Comparison of ENCODE assay signal across 25 mouse cellular contexts in the genomic region with DNA sequence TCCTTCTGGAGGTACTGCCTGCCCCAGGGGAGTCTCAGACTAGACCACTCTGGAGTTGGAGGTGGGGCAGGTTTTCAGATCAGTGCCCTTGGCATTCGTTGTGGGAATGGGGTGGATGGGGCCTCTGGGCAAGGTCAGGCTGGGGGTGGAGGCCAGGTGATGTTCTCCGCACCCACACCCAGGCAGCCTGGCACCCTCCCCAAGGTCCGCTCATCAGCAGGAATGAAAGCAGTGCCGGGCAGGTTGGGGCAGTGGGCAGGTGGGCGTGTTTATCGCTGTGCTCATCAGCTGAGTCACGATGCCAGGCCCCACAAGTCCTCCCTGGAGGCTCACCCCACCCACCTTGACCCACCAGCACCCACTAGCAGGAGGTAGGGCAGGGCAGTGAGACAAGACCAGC. TPM values are rescaled to one million over a fixed set of nuclear protein-coding genes. Genes with fewer than 3 reads are reported as not detected.
DNase-seq lines count a peak whose midpoint lies in the region; ATAC-seq and TF ChIP-seq lines count a peak whose summit lies in the region.
"Had no signal": no experiment of that assay in that cellular context is flagged by ENCODE, and none has a peak within 500 bp of the region (broad histone marks: within the 10 kb centered on the region; RNA-seq: fewer than 3 reads in every experiment).

No protein-coding gene starts in this region.

- no peak for ATAC-seq in limb, embryonic 13.5 days (ENCODE audit: low FRiP score, low read depth)
- no peak for ATAC-seq in stomach, postnatal 0 days (ENCODE audit: low FRiP score, low TSS enrichment)
- ATAC-seq: forebrain, embryonic 14.5 days; inflammation-experienced regulatory T-cells, adult 6 months had no signal

- H3K27ac ChIP-seq in gastrocnemius, adult 2 months, result no peak overlapping the region
- no peak overlapping the region for H3K27ac ChIP-seq in limb, embryonic 13.5 days
- no peak overlapping the region for H3K27ac ChIP-seq in limb, embryonic 10.5 days
- H3K27ac ChIP-seq in embryonic facial prominence, embryonic 10.5 days (replicated peaks), result peak overlapping the region; percentile 32; the same call in 1 of the 2 replicates
- H3K27ac ChIP-seq in stomach, postnatal 0 days (replicated peaks), result peak overlapping the region; percentile 84
- no peak overlapping the region for H3K27ac ChIP-seq in left cerebral cortex, adult 2 months
- H3K27ac ChIP-seq: heart, adult 2 months; hindbrain, embryonic 14.5 days; kidney, postnatal 0 days; liver, embryonic 15.5 days; lung, embryonic 15.5 days had no signal

- H3K27me3 ChIP-seq in limb, embryonic 13.5 days, result no peaks in the 10 kb centered on the region
- H3K27me3 ChIP-seq in limb, embryonic 10.5 days (ENCODE audit: low read depth, poor library complexity, severe bottlenecking), result no peaks in the 10 kb centered on the region
- H3K27me3 ChIP-seq in embryonic facial prominence, embryonic 10.5 days (replicated peaks; ENCODE audit: low read depth, poor library complexity, severe bottlenecking), result no peaks in the 10 kb centered on the region
- no peaks in the 10 kb centered on the region for H3K27me3 ChIP-seq in stomach, postnatal 0 days (ENCODE audit: control insufficient read depth, insufficient read depth, low read length)
- H3K27me3 ChIP-seq: heart, embryonic 12.5 days; lung, embryonic 15.5 days had no signal

- H3K9ac ChIP-seq in limb, embryonic 13.5 days, result peak overlapping the region; percentile 39; the same call in 1 of the 2 replicates
- H3K9ac ChIP-seq in stomach, postnatal 0 days (ENCODE audit: low read length), result 0 out of 2 replicates have a peak overlapping the region, but pooled peaks have one; percentile 4
- H3K9ac ChIP-seq: heart, embryonic 12.5 days; hindbrain, embryonic 14.5 days; liver, embryonic 15.5 days; lung, embryonic 15.5 days had no signal

- DNase-seq in gastrocnemius, adult 2 months, result peak; percentile 17
- no peak for DNase-seq in gastrocnemius, adult 18-20 months (ENCODE audit: low spot score)
- DNase-seq in limb, embryonic 10.5 days (ENCODE audit: low spot score), result no peak
- DNase-seq in embryonic facial prominence, embryonic 10.5 days (ENCODE audit: low spot score), result no peak
- DNase-seq in stomach, postnatal 0 days (ENCODE audit: low spot score), result no peak
- DNase-seq in left cerebral cortex, adult 2 months (ENCODE audit: extremely low spot score in 1 of 2, low spot score in 2 of 2), result no peak
- no peak for DNase-seq in spleen, adult 18-20 months
- DNase-seq: adrenal gland, adult 8-10 months; cerebellum, adult 2 months; cerebellum, postnatal 14 days; heart, adult 2 months; left cerebral cortex, postnatal 4 days; liver; lung, postnatal 36 days; midbrain, embryonic 14.5 days; right cerebral cortex, adult 18-20 months had no signal

- WGBS in limb, embryonic 13.5 days, result 86% methylated on average over 7 of the region's 7 CpGs
- WGBS in limb, embryonic 10.5 days, result 89% methylated on average over 7 of the region's 7 CpGs
- 84% methylated on average over 7 of the region's 7 CpGs for WGBS in embryonic facial prominence, embryonic 10.5 days
- 61% methylated on average over 7 of the region's 7 CpGs for WGBS in stomach, postnatal 0 days

- peaks cover 99% of the 10 kb centered on the region for H3K4me1 ChIP-seq in limb, embryonic 13.5 days
- peaks cover 97% of the 10 kb centered on the region for H3K4me1 ChIP-seq in limb, embryonic 10.5 days
- peaks cover 87% of the 10 kb centered on the region for H3K4me1 ChIP-seq in embryonic facial prominence, embryonic 10.5 days
- peaks cover 12% of the 10 kb centered on the region for H3K4me1 ChIP-seq in stomach, postnatal 0 days (replicated peaks; ENCODE audit: control insufficient read depth, insufficient read depth)

- TF ChIP-seq EP300 in stomach, postnatal 0 days (optimal IDR thresholded peaks at IDR 0.05), result peak; percentile 17

- no peak for TF ChIP-seq CTCF in gastrocnemius, adult 2 months (IDR thresholded peaks at IDR 0.05)
- no peak for TF ChIP-seq CTCF in stomach, postnatal 0 days (IDR thresholded peaks at IDR 0.05; ENCODE audit: low read depth)
- TF ChIP-seq CTCF in left cerebral cortex, adult 2 months (IDR thresholded peaks at IDR 0.05), result no peak

- H3K9me3 ChIP-seq in limb, embryonic 13.5 days, result no peaks in the 10 kb centered on the region
- H3K9me3 ChIP-seq in limb, embryonic 10.5 days (replicated peaks), result no peaks in the 10 kb centered on the region
- H3K9me3 ChIP-seq in embryonic facial prominence, embryonic 10.5 days, result no peaks in the 10 kb centered on the region
- no peaks in the 10 kb centered on the region for H3K9me3 ChIP-seq in stomach, postnatal 0 days (ENCODE audit: control insufficient read depth, low read length)
- H3K9me3 ChIP-seq: G1E; heart, embryonic 12.5 days; liver, embryonic 15.5 days; lung, embryonic 15.5 days had no signal

- no peak overlapping the region for H3K4me3 ChIP-seq in gastrocnemius, adult 2 months
- no peak overlapping the region for H3K4me3 ChIP-seq in limb, embryonic 13.5 days
- no peak overlapping the region for H3K4me3 ChIP-seq in limb, embryonic 10.5 days
- H3K4me3 ChIP-seq in embryonic facial prominence, embryonic 10.5 days, result no peak overlapping the region
- H3K4me3 ChIP-seq in stomach, postnatal 0 days (ENCODE audit: low read depth, low read length), result no peak overlapping the region
- H3K4me3 ChIP-seq in left cerebral cortex, adult 2 months, result no peak overlapping the region
- H3K4me3 ChIP-seq: heart, adult 2 months; heart, embryonic 12.5 days; liver, embryonic 15.5 days; lung, embryonic 15.5 days had no signal

- intact Hi-C loops in gastrocnemius, adult 2 months (cut with DNase I), result no loop called here
- intact Hi-C loops in left cerebral cortex, adult 2 months (cut with DNase I), result no loop called here

- H3K36me3 ChIP-seq in limb, embryonic 13.5 days, result peaks cover 22% of the 10 kb centered on the region; the same call in 1 of the 2 replicates
- H3K36me3 ChIP-seq in limb, embryonic 10.5 days, result peaks cover 72% of the 10 kb centered on the region
- peaks cover 50% of the 10 kb centered on the region for H3K36me3 ChIP-seq in embryonic facial prominence, embryonic 10.5 days (replicated peaks)
- H3K36me3 ChIP-seq in stomach, postnatal 0 days (ENCODE audit: control insufficient read depth, insufficient read depth, low read length), result no peaks in the 10 kb centered on the region
- H3K36me3 ChIP-seq: G1E; heart, embryonic 12.5 days; liver, embryonic 15.5 days; lung, embryonic 15.5 days had no signal

- H3K4me2 ChIP-seq in limb, embryonic 13.5 days (replicated peaks), result no peak overlapping the region
- H3K4me2 ChIP-seq in stomach, postnatal 0 days (replicated peaks; ENCODE audit: low read depth), result peak overlapping the region; percentile 11; the same call in 1 of the 2 replicates
- H3K4me2 ChIP-seq: heart, embryonic 12.5 days; hindbrain, embryonic 14.5 days; liver, embryonic 15.5 days; lung, embryonic 15.5 days had no signal

RNA-seq across cellular contexts. Expression of a gene that starts 7.0 kb away (rescaled TPM):
- total RNA-seq in gastrocnemius, adult 2 months (2021), result 1 to 10 TPM; 1.9 to 2.7 TPM
- total RNA-seq in gastrocnemius, adult 18-20 months (2021), result 1 to 10 TPM; 2.2 to 3.1 TPM
- 252 and 254 TPM in 2 replicates for polyA plus RNA-seq in limb, embryonic 13.5 days (2015; fragmentation: Nextera tagmentation; extraction: Ambion mirVana)
- 245 and 261 TPM in 2 replicates for polyA plus RNA-seq in limb, embryonic 10.5 days (2016; fragmentation: Nextera tagmentation; extraction: Ambion mirVana)
- 157 and 158 TPM in 2 replicates for polyA plus RNA-seq in embryonic facial prominence, embryonic 10.5 days (2016; fragmentation: Nextera tagmentation; extraction: Ambion mirVana)
- 175 and 194 TPM in 2 replicates for polyA plus RNA-seq in stomach, postnatal 0 days (2015; fragmentation: Nextera tagmentation; extraction: Ambion mirVana)
- 1 to 10 TPM; 1.5 to 1.7 TPM for total RNA-seq in left cerebral cortex, adult 2 months (2021)

Comparison
In these comparisons a context has a peak if more than half of its experiments do, and no peak if none do; other contexts are left out.
1. H3K27ac ChIP-seq: peak in embryonic facial prominence, embryonic 10.5 days (single experiment) and stomach, postnatal 0 days (single experiment); none in gastrocnemius, adult 2 months (single experiment), limb, embryonic 13.5 days (single experiment), limb, embryonic 10.5 days (single experiment) and left cerebral cortex, adult 2 months (single experiment).